Mouse (Mus musculus) skeletal muscle tissue, adult 2 months (tissue): ENCODE data around the gene Otulin.
A peak's percentile ranks its signal among the peaks of the same experiment; 100 is the strongest.

Experiments used
- DNase-seq: peaks from one replicate; pipeline ENCODE4 v3.0.0-alpha.2; 2012; ENCODE audit warnings: low read depth, low spot score

The Otulin gene

GRCm38 (mm10) chr15:27581640-27582039 lies 48.9 kb downstream of the Otulin start:
- no peak for DNase-seq

- DNase-seq: peak; percentile 44
Measured at GRCm38 (mm10) chr15:27580771-27581170, 49.7 kb downstream of the Otulin start.

- DNase-seq: no peak
Measured at GRCm38 (mm10) chr15:27579853-27580252, 50.6 kb downstream of the Otulin start.

- DNase-seq: no peak
Measured at GRCm38 (mm10) chr15:27578918-27579317, 51.6 kb downstream of the Otulin start.

GRCm38 (mm10) chr15:27577915-27578780 lies 52.3 kb downstream of the Otulin start:
- DNase-seq: no peak

- no peak for DNase-seq
Measured at GRCm38 (mm10) chr15:27576886-27577285, 53.6 kb downstream of the Otulin start.

- DNase-seq: no peak
Measured at GRCm38 (mm10) chr15:27575932-27576331, 54.6 kb downstream of the Otulin start.

GRCm38 (mm10) chr15:27574992-27575781 lies 55.3 kb downstream of the Otulin start:
- no peak for DNase-seq

- DNase-seq: peak; percentile 90
Measured at GRCm38 (mm10) chr15:27571179-27571578, 59.3 kb downstream of the Otulin start.

GRCm38 (mm10) chr15:27570385-27570784 lies 60.1 kb downstream of the Otulin start:
- DNase-seq: no peak

GRCm38 (mm10) chr15:27569924-27570323 lies 60.6 kb downstream of the Otulin start:
- DNase-seq: no peak

- no peak for DNase-seq
Measured at GRCm38 (mm10) chr15:27568371-27568770, 62.1 kb downstream of the Otulin start.

- DNase-seq: no peak
Measured at GRCm38 (mm10) chr15:27567356-27567755, 63.1 kb downstream of the Otulin start.

GRCm38 (mm10) chr15:27565626-27566185 lies 64.8 kb downstream of the Otulin start:
- DNase-seq: peak; percentile 69

GRCm38 (mm10) chr15:27564106-27565100 lies 66.1 kb downstream of the Otulin start:
- no peak for DNase-seq

GRCm38 (mm10) chr15:27560315-27560714 lies 70.2 kb downstream of the Otulin start:
- no peak for DNase-seq

GRCm38 (mm10) chr15:27558456-27559147 lies 71.9 kb downstream of the Otulin start:
- DNase-seq: no peak

GRCm38 (mm10) chr15:27553554-27553953 lies 76.9 kb downstream of the Otulin start:
- no peak for DNase-seq

GRCm38 (mm10) chr15:27552129-27552700 lies 78.3 kb downstream of the Otulin start:
- peak; percentile 82 for DNase-seq
